Mouse (Mus musculus): ENCODE data around the gene Pitpna. TPM values are rescaled to one million over a fixed set of nuclear protein-coding genes. Genes with fewer than 3 reads are reported as not detected.

Pitpna gene
- polyA plus RNA-seq, 1 experiment from 2014 or later = 71.1 TPM

DNA sequence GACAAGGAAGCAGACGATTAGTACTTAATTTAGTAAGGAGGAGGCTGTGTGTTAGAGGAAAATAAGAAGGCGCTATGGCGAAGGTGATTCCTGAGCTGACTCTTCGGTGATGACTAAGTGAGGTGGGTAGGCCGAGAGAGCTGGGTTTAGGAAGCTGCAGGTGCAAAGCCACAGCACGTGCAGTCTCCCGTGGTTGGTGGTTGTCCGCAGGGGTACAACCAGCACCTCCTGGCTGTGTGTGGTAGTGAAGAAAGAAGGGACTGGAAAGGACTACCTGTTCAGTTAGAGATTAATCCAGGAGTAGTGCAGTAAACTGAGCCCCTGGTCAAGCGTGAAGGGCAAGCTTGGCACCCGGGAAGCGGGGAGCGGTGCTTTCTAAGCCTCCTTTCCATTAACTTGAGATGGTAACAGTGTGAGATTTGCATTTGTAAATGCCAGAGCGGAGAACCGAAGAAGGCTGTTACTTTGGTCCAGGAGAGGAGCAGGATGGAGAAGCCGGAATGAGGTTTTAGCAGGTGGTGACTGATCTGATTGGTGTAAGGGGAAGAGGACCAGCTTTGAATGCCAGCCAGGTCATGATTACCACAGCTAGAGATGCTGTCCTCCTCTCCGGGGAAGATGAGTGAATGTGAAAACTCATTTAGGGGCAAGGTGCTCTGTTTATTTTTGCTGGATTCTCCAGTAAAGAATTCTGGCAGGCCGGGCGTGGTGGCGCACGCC lies 64.5 kb downstream of the Pitpna start:
- no peak for DNase-seq (ENCODE audit: low spot score)
- Histone ChIP-seq H3K9me3 (ENCODE audit: low read length) (no peaks in the 10 kb centered on the region), H3K4me3 (ENCODE audit: low read depth, low read length) (peak overlapping the region; percentile 73), H3K4me2 (replicated peaks; ENCODE audit: low read depth, low read length) (peak overlapping the region; percentile 73), H3K4me1 (ENCODE audit: insufficient read depth, low read depth, low read length) (peaks cover 39% of the 10 kb centered on the region), H3K9ac (replicated peaks; ENCODE audit: low read depth) (peak overlapping the region; percentile 79), H3K27me3 (replicated peaks; ENCODE audit: insufficient read depth, low read length) (no peaks in the 10 kb centered on the region), H3K27ac (ENCODE audit: low read length) (peak overlapping the region; percentile 97), H3K36me3 (ENCODE audit: insufficient read depth, low read length) (no peaks in the 10 kb centered on the region)
- TF ChIP-seq CTCF (IDR thresholded peaks at IDR 0.05) (peak; percentile 39), EP300 (IDR thresholded peaks at IDR 0.05) (no peak)
- WGBS = 22% methylated on average over 20 of the region's 20 CpGs
- ATAC-seq = no peak

DNA sequence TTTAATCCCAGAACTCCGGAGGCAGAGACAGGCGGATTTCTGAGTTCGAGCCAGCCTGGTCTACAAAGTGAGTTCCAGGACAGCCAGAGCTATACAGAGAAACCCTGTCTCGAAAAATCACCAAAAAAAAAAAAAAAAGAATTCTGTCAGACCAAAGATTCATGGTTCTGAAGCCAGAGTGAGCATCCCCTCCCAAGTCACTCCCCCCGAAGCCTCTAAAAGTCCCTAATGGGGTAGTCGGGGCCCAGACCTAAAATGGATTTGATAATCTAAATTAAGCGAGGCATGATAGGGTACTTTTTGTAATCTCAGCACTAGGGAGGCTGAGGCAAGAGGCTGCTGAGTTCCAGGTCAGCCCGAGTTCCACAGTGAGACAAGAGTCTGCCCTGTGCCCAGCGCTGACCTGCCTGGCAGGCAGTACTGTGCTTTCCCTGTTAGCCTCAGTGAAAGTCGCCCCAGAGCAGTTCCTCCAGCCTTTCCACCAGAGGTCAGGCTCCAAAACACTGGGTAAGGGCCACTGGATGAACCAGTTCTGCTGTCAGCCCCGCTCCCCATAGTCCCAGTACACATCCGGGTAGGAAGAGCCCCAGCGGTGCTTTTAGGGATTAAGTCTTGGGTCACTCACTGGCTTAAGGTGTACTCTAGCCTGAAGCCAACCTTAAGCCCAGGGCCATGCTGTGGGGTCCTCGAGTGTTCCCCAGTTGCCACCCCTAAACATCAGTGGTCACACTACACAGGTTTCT lies 65.2 kb downstream of the Pitpna start:
- peak overlapping the region; percentile 73 for H3K4me2 ChIP-seq (replicated peaks; ENCODE audit: low read depth, low read length)
- H3K9me3 ChIP-seq (ENCODE audit: low read length) = no peaks in the 10 kb centered on the region
- H3K9ac ChIP-seq (replicated peaks; ENCODE audit: low read depth) = peak overlapping the region; percentile 35; the same call in 1 of the 2 replicates
- no peaks in the 10 kb centered on the region for H3K27me3 ChIP-seq (replicated peaks; ENCODE audit: insufficient read depth, low read length)
- H3K36me3 ChIP-seq (ENCODE audit: insufficient read depth, low read length) = no peaks in the 10 kb centered on the region
- H3K4me1 ChIP-seq (ENCODE audit: insufficient read depth, low read depth, low read length) = peaks cover 40% of the 10 kb centered on the region
- TF ChIP-seq CTCF (IDR thresholded peaks at IDR 0.05) (peak; percentile 57), EP300 (IDR thresholded peaks at IDR 0.05) (no peak)
- peak; percentile 1; the same call in 1 of the 2 replicates for ATAC-seq
- 32% methylated on average over 14 of the region's 14 CpGs for WGBS
- H3K27ac ChIP-seq (ENCODE audit: low read length) = peak overlapping the region; percentile 97
- DNase-seq (ENCODE audit: low spot score) = peak; percentile 85
- H3K4me3 ChIP-seq (ENCODE audit: low read depth, low read length) = peak overlapping the region; percentile 73

DNA sequence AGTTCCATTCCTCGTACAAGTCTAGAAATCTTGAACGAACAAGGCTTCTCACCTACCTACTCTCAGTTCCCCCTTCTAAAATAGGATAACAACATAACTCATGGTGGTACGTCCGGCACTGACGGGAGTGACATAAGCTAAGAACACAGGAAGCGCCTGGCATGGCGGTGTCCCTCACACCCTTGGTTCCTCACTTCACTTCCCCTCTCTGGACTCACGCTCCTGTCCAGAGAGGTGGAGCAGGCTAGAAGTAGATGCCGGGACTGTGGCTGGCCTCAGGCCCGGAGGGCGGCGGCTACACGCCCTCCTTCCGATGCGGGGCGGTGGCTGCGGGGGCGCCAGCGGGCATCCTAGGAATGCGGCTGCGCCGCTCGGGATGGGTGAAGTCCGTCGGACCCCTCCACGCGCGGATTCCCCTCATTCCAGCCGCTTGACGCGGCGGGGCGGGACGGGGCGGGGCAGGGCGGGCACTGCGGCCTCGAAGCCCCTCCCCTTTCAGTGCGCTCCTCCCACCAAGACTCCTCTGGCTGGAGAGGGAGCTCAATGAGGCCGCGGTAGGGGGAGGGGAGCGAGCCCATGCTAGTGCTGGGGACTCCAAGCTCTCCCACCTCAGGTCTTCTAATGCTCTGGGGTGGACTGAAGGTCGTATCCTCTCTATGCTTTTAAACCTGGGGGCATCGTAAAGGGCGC lies 66.0 kb downstream of the Pitpna start:
- WGBS = 1% methylated on average over 39 of the region's 45 CpGs
- TF ChIP-seq CTCF (IDR thresholded peaks at IDR 0.05) = peak; percentile 31; the same call in 1 of the 2 replicates
- TF ChIP-seq EP300 (IDR thresholded peaks at IDR 0.05) = no peak

DNA sequence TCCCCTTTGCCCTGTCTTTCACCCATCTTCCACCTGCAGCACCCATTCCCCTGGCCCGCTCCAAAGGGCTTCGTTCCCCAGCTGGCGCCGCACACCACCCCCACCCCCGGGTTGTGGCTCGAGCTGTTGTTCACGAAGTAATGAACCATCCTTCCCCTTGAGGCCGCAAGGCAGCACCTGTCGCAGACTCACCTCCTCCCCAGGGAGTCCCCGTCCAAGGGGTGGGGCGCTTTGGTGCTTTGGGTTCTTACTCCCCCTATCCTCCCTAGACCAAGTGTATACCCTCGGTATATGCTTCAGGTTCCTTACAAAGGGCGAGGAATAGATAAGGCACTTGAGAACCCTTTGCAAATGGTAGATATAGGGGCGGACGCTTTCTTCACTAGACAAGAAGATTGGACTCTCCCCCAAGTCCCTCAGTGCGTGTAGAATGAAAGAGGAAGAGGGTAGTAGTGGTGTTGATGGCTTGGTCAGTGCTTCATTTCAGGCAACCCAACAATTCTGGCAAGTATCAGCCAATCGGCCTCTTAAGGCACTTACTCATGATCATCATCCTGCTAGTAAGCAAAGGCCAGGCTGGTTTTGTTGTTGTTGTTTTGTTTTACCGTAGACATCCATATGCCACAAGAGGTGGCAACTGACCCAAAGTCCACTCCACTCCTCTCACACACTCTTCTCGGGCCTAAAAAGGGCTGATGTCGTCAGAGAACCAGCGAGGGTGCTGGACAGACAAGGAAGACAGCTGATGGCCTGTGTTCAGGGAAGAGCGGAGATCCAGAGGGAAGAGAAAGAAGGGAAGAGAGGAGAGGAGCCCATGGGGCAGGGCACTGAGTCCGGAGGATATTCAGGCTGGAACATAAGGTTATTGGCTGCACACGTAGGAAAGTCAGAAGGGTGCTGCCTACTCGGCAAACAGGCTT lies 66.8 kb downstream of the Pitpna start:
- H3K4me2 ChIP-seq (replicated peaks; ENCODE audit: low read depth, low read length) = peak overlapping the region; percentile 73

More for the DNA sequence above, 66.0 kb downstream of the Pitpna start:
- Histone ChIP-seq H3K9me3 (ENCODE audit: low read length) (no peaks in the 10 kb centered on the region), H3K4me1 (ENCODE audit: insufficient read depth, low read depth, low read length) (peaks cover 40% of the 10 kb centered on the region), H3K4me3 (ENCODE audit: low read depth, low read length) (peak overlapping the region; percentile 73), H3K4me2 (replicated peaks; ENCODE audit: low read depth, low read length) (peak overlapping the region; percentile 73), H3K27ac (ENCODE audit: low read length) (peak overlapping the region; percentile 97), H3K36me3 (ENCODE audit: insufficient read depth, low read length) (no peaks in the 10 kb centered on the region; the same call in 1 of the 2 replicates), H3K27me3 (replicated peaks; ENCODE audit: insufficient read depth, low read length) (no peaks in the 10 kb centered on the region), H3K9ac (replicated peaks; ENCODE audit: low read depth) (peak overlapping the region; percentile 35)
- DNase-seq (ENCODE audit: low spot score) (peak; percentile 96), ATAC-seq (peak; percentile 71)

More for the DNA sequence above, 66.8 kb downstream of the Pitpna start:
- Histone ChIP-seq H3K9ac (replicated peaks; ENCODE audit: low read depth) (peak overlapping the region; percentile 83; the same call in 1 of the 2 replicates), H3K27ac (ENCODE audit: low read length) (peak overlapping the region; percentile 97), H3K4me1 (ENCODE audit: insufficient read depth, low read depth, low read length) (peaks cover 38% of the 10 kb centered on the region), H3K4me3 (ENCODE audit: low read depth, low read length) (peak overlapping the region; percentile 73), H3K36me3 (ENCODE audit: insufficient read depth, low read length) (peaks cover 4% of the 10 kb centered on the region; the same call in 1 of the 2 replicates), H3K9me3 (ENCODE audit: low read length) (no peaks in the 10 kb centered on the region), H3K27me3 (replicated peaks; ENCODE audit: insufficient read depth, low read length) (no peaks in the 10 kb centered on the region)
- TF ChIP-seq CTCF (IDR thresholded peaks at IDR 0.05) = no peak
- TF ChIP-seq EP300 (IDR thresholded peaks at IDR 0.05) = no peak
- DNase-seq (ENCODE audit: low spot score) = peak; percentile 36
- ATAC-seq = no peak
- 41% methylated on average over 24 of the region's 25 CpGs for WGBS
